8 mouse cellular contexts compared by ENCODE assay signal in the genomic region with DNA sequence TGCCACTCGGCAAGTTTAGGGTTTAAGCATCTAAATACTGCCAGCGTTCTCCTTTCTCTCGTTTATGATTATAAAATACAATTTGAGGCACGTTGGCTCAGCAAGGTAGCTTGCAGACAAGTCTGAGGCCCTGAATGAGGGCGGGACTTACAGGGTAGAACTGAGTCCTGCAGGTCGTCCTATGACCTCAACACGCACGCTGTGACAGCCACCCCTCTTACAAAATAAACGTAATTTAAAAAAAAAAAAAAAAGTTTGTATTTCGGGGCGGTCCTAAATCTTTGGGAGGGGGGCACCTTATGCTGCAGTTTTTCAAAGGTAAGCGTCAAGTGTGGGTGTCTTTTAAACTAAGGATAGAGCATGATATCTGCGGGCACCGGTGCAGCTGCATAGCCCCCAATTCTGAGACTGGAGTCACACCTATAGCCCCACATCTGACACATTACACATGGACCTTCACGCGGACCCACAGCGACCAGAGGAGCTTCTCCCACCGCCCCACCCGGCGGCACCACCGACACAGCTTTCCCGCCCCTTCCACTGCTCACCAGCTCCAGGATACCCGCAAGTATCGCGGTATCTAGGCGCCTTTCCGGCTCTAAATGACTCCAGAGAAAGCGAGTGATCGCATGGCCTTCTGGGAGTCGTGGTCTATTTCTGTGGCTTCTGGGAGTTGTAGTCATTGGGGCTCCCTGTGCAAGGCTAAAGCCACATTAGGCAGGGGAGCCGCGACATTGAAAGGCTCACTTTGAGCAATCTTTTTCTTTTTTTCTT. TPM values are rescaled to one million over a fixed set of nuclear protein-coding genes. Genes with fewer than 3 reads are reported as not detected.
DNase-seq lines count a peak whose midpoint lies in the region; ATAC-seq and TF ChIP-seq lines count a peak whose summit lies in the region.

Ppcdc (minus strand) TSS at position 603 of the 774 bp plus-strand sequence.

- H3K36me3 ChIP-seq in hindbrain, embryonic 10.5 days, result peaks cover 17% of the 10 kb centered on the region
- no peaks in the 10 kb centered on the region for H3K36me3 ChIP-seq in lung, postnatal 0 days (ENCODE audit: insufficient read depth, low read length)

- peak; percentile 5; the same call in 1 of the 2 replicates for TF ChIP-seq CTCF in lung, postnatal 0 days (IDR thresholded peaks at IDR 0.05)

- peak within 1 kb of the TSS; percentile 60 for H3K4me3 ChIP-seq in hindbrain, embryonic 10.5 days
- H3K4me3 ChIP-seq in lung, postnatal 0 days (ENCODE audit: low read depth, low read length), result peak within 1 kb of the TSS; percentile 34

- H3K4me2 ChIP-seq in lung, postnatal 0 days (replicated peaks; ENCODE audit: low read depth, low read length), result peak within 1 kb of the TSS; percentile 50

- peak; percentile 22; the same call in 1 of the 2 replicates for TF ChIP-seq EP300 in lung, postnatal 0 days (IDR thresholded peaks at IDR 0.05)

- WGBS in hindbrain, embryonic 10.5 days, result 4% methylated on average over 32 of the region's 32 CpGs
- 2% methylated on average over 32 of the region's 32 CpGs for WGBS in lung, postnatal 0 days

- H3K27me3 ChIP-seq in hindbrain, embryonic 10.5 days (ENCODE audit: insufficient read depth, poor library complexity, severe bottlenecking), result no peaks in the 10 kb centered on the region
- H3K27me3 ChIP-seq in lung, postnatal 0 days (replicated peaks; ENCODE audit: insufficient read depth, low read length), result no peaks in the 10 kb centered on the region

- H3K4me1 ChIP-seq in hindbrain, embryonic 10.5 days (replicated peaks), result peaks cover 11% of the 10 kb centered on the region
- peaks cover 5% of the 10 kb centered on the region; the same call in 1 of the 2 replicates for H3K4me1 ChIP-seq in lung, postnatal 0 days (ENCODE audit: insufficient read depth, low read depth, low read length)

- peak within 1 kb of the TSS; percentile 92 for H3K27ac ChIP-seq in hindbrain, embryonic 10.5 days
- H3K27ac ChIP-seq in lung, postnatal 0 days (ENCODE audit: low read length), result peak within 1 kb of the TSS; percentile 34

- peak; percentile 97 for DNase-seq in MN1 (ENCODE audit: low spot score)
- DNase-seq in cerebellum, adult 9-10 months, result peak; percentile 94
- DNase-seq in hindbrain, embryonic 10.5 days (ENCODE audit: low spot score), result peak; percentile 93
- DNase-seq in layer of hippocampus, adult 9-11 months, result peak; percentile 97
- peak; percentile 98 for DNase-seq in lung, postnatal 0 days (ENCODE audit: low spot score)
- peak; percentile 78 for DNase-seq in ovary, postnatal 14 days (ENCODE audit: low spot score)
- peak; percentile 92 for DNase-seq in thymus, postnatal 14 days

- peak; percentile 98 for ATAC-seq in frontal cortex, adult (ENCODE audit: low TSS enrichment)
- peak; percentile 99 for ATAC-seq in lung, postnatal 0 days

- H3K9ac ChIP-seq in lung, postnatal 0 days (replicated peaks; ENCODE audit: low read depth), result peak within 1 kb of the TSS; percentile 30; the same call in 1 of the 2 replicates

- H3K9me3 ChIP-seq in hindbrain, embryonic 10.5 days, result no peaks in the 10 kb centered on the region
- H3K9me3 ChIP-seq in lung, postnatal 0 days (ENCODE audit: low read length), result no peaks in the 10 kb centered on the region

RNA-seq across cellular contexts. Expression of gene Ppcdc, which starts in this region (rescaled TPM):
- polyA plus RNA-seq in hindbrain, embryonic 10.5 days (2016; fragmentation: Nextera tagmentation; extraction: Ambion mirVana), result 19.8 and 23.5 TPM in 2 replicates
- polyA plus RNA-seq in lung, postnatal 0 days (2015; fragmentation: Nextera tagmentation; extraction: Ambion mirVana), result 25.9 and 29.2 TPM in 2 replicates

Comparison
In these comparisons a context has a peak if more than half of its experiments do, and no peak if none do; other contexts are left out.
1. Peak in every context shown above with its lines: DNase-seq, ATAC-seq, H3K4me3 ChIP-seq and H3K27ac ChIP-seq.